Mouse (Mus musculus): ENCODE measurements at regions not wholly inside any gene's neighbourhood (a gene's known extent, or its start where the extent isn't known, plus 50 kb on each side); places are given as distances from the start of the nearest gene placed in this dataset.

GRCm38 (mm10) chr9:84258488-84258887 is 333.5 kb downstream of the Bckdhb start:
- Histone ChIP-seq H3K4me3 (replicated peaks) (no peak overlapping the region), H3K27me3 (no peaks in the 10 kb centered on the region), H3K9ac (replicated peaks) (no peak overlapping the region), H3K36me3 (no peaks in the 10 kb centered on the region), H3K9me3 (no peaks in the 10 kb centered on the region), H3K27ac (no peak overlapping the region), H3K4me1 (replicated peaks) (peaks cover 5% of the 10 kb centered on the region), H3K4me2 (replicated peaks) (no peak overlapping the region)
- ATAC-seq: no peak
- WGBS: 91% methylated on average over 1 of the region's 1 CpGs

GRCm38 (mm10) chr9:84259751-84260150 is 334.8 kb downstream of the Bckdhb start:
- Histone ChIP-seq H3K4me1 (replicated peaks) (no peaks in the 10 kb centered on the region), H3K36me3 (no peaks in the 10 kb centered on the region), H3K4me3 (replicated peaks) (no peak overlapping the region), H3K9me3 (no peaks in the 10 kb centered on the region), H3K27ac (no peak overlapping the region), H3K9ac (replicated peaks) (no peak overlapping the region), H3K4me2 (replicated peaks) (no peak overlapping the region), H3K27me3 (no peaks in the 10 kb centered on the region)
- ATAC-seq: no peak

- Histone ChIP-seq H3K4me3 (replicated peaks) (no peak overlapping the region), H3K36me3 (no peaks in the 10 kb centered on the region), H3K27ac (no peak overlapping the region), H3K4me1 (replicated peaks) (no peaks in the 10 kb centered on the region), H3K9ac (replicated peaks) (no peak overlapping the region), H3K4me2 (replicated peaks) (no peak overlapping the region), H3K9me3 (no peaks in the 10 kb centered on the region), H3K27me3 (no peaks in the 10 kb centered on the region)
- WGBS: 87% methylated on average over 5 of the region's 5 CpGs
- ATAC-seq: no peak
Measured at GRCm38 (mm10) chr9:84262151-84262550, 337.2 kb downstream of the Bckdhb start.

GRCm38 (mm10) chr9:84266974-84267373 is 342.0 kb downstream of the Bckdhb start:
- 78% methylated on average over 7 of the region's 7 CpGs for WGBS

GRCm38 (mm10) chr9:84274608-84275007 is 349.7 kb downstream of the Bckdhb start:
- WGBS: 14% methylated on average over 3 of the region's 3 CpGs
- no peak overlapping the region for H3K4me2 ChIP-seq (replicated peaks)
- no peak; the same call in 1 of the 2 replicates for ATAC-seq

More at GRCm38 (mm10) chr9:84266974-84267373, 342.0 kb downstream of the Bckdhb start:
- ATAC-seq: no peak
- no peaks in the 10 kb centered on the region for H3K4me1 ChIP-seq (replicated peaks)
- H3K9ac ChIP-seq (replicated peaks): no peak overlapping the region
- no peak overlapping the region for H3K27ac ChIP-seq
- no peaks in the 10 kb centered on the region for H3K9me3 ChIP-seq
- no peak overlapping the region for H3K4me2 ChIP-seq (replicated peaks)
- no peaks in the 10 kb centered on the region for H3K36me3 ChIP-seq
- H3K4me3 ChIP-seq (replicated peaks): no peak overlapping the region
- no peaks in the 10 kb centered on the region for H3K27me3 ChIP-seq

GRCm38 (mm10) chr9:84278295-84278694 is 353.4 kb downstream of the Bckdhb start:
- Histone ChIP-seq H3K36me3 (no peaks in the 10 kb centered on the region), H3K27ac (no peak overlapping the region), H3K4me1 (replicated peaks) (peaks cover 16% of the 10 kb centered on the region), H3K9me3 (0 out of 2 replicates have a peak, but pooled peaks cover 3% of the 10 kb centered on the region), H3K4me3 (replicated peaks) (no peak overlapping the region), H3K9ac (replicated peaks) (no peak overlapping the region), H3K27me3 (no peaks in the 10 kb centered on the region), H3K4me2 (replicated peaks) (no peak overlapping the region)
- no peak for ATAC-seq
- WGBS: 58% methylated on average over 4 of the region's 4 CpGs

More at GRCm38 (mm10) chr9:84274608-84275007, 349.7 kb downstream of the Bckdhb start:
- Histone ChIP-seq H3K4me3 (replicated peaks) (no peak overlapping the region), H3K4me1 (replicated peaks) (peaks cover 16% of the 10 kb centered on the region; the same call in 1 of the 2 replicates), H3K36me3 (no peaks in the 10 kb centered on the region), H3K9me3 (no peaks in the 10 kb centered on the region), H3K27me3 (no peaks in the 10 kb centered on the region), H3K9ac (replicated peaks) (no peak overlapping the region), H3K27ac (no peak overlapping the region)

GRCm38 (mm10) chr9:84278731-84279130 is 353.8 kb downstream of the Bckdhb start:
- H3K4me3 ChIP-seq (replicated peaks): no peak overlapping the region
- H3K9ac ChIP-seq (replicated peaks): no peak overlapping the region
- 0% methylated on average over 1 of the region's 1 CpGs for WGBS
- H3K9me3 ChIP-seq: 0 out of 2 replicates have a peak, but pooled peaks cover 3% of the 10 kb centered on the region
- no peaks in the 10 kb centered on the region for H3K27me3 ChIP-seq
- H3K27ac ChIP-seq: no peak overlapping the region
- ATAC-seq: peak; percentile 55
- no peaks in the 10 kb centered on the region for H3K36me3 ChIP-seq
- H3K4me2 ChIP-seq (replicated peaks): no peak overlapping the region
- H3K4me1 ChIP-seq (replicated peaks): peaks cover 16% of the 10 kb centered on the region

- H3K4me3 ChIP-seq (replicated peaks): no peak overlapping the region
- WGBS: 98% methylated on average over 4 of the region's 4 CpGs
- no peak for ATAC-seq
- no peaks in the 10 kb centered on the region for H3K27me3 ChIP-seq
- H3K4me2 ChIP-seq (replicated peaks): no peak overlapping the region
- 0 out of 2 replicates have a peak, but pooled peaks cover 3% of the 10 kb centered on the region for H3K9me3 ChIP-seq
- H3K36me3 ChIP-seq: no peaks in the 10 kb centered on the region
- no peak overlapping the region for H3K9ac ChIP-seq (replicated peaks)
- peaks cover 17% of the 10 kb centered on the region for H3K4me1 ChIP-seq (replicated peaks)
- H3K27ac ChIP-seq: no peak overlapping the region
Measured at GRCm38 (mm10) chr9:84280898-84281297, 356.0 kb downstream of the Bckdhb start.

- no peak overlapping the region for H3K27ac ChIP-seq
- peak; percentile 49; the same call in 1 of the 2 replicates for ATAC-seq
- no peak overlapping the region for H3K9ac ChIP-seq (replicated peaks)
- no peaks in the 10 kb centered on the region for H3K27me3 ChIP-seq
- H3K4me2 ChIP-seq (replicated peaks): no peak overlapping the region
- 65% methylated on average over 3 of the region's 3 CpGs for WGBS
- 0 out of 2 replicates have a peak, but pooled peaks cover 3% of the 10 kb centered on the region for H3K9me3 ChIP-seq
- H3K36me3 ChIP-seq: no peaks in the 10 kb centered on the region
- H3K4me1 ChIP-seq (replicated peaks): peaks cover 22% of the 10 kb centered on the region
- H3K4me3 ChIP-seq (replicated peaks): no peak overlapping the region
Measured at GRCm38 (mm10) chr9:84281610-84282009, 356.7 kb downstream of the Bckdhb start.

GRCm38 (mm10) chr9:84283296-84283695 is 358.4 kb downstream of the Bckdhb start:
- Histone ChIP-seq H3K9me3 (0 out of 2 replicates have a peak, but pooled peaks cover 3% of the 10 kb centered on the region), H3K27me3 (no peaks in the 10 kb centered on the region), H3K36me3 (no peaks in the 10 kb centered on the region), H3K9ac (replicated peaks) (no peak overlapping the region), H3K4me1 (replicated peaks) (peaks cover 20% of the 10 kb centered on the region), H3K27ac (no peak overlapping the region), H3K4me3 (replicated peaks) (no peak overlapping the region), H3K4me2 (replicated peaks) (no peak overlapping the region)
- 84% methylated on average over 6 of the region's 6 CpGs for WGBS
- no peak for ATAC-seq

GRCm38 (mm10) chr9:84285604-84286003 is 360.7 kb downstream of the Bckdhb start:
- Histone ChIP-seq H3K9ac (replicated peaks) (no peak overlapping the region), H3K9me3 (0 out of 2 replicates have a peak, but pooled peaks cover 3% of the 10 kb centered on the region), H3K4me1 (replicated peaks) (peaks cover 11% of the 10 kb centered on the region), H3K27me3 (no peaks in the 10 kb centered on the region), H3K4me3 (replicated peaks) (no peak overlapping the region), H3K36me3 (no peaks in the 10 kb centered on the region), H3K4me2 (replicated peaks) (no peak overlapping the region), H3K27ac (no peak overlapping the region)
- peak; percentile 66 for ATAC-seq
- 32% methylated on average over 4 of the region's 4 CpGs for WGBS

GRCm38 (mm10) chr9:84295891-84296290 is 370.9 kb downstream of the Bckdhb start:
- Histone ChIP-seq H3K27ac (no peak overlapping the region), H3K9ac (replicated peaks) (no peak overlapping the region), H3K27me3 (no peaks in the 10 kb centered on the region), H3K4me2 (replicated peaks) (no peak overlapping the region), H3K4me1 (replicated peaks) (no peaks in the 10 kb centered on the region), H3K9me3 (no peaks in the 10 kb centered on the region), H3K36me3 (no peaks in the 10 kb centered on the region), H3K4me3 (replicated peaks) (no peak overlapping the region)
- ATAC-seq: no peak
- 17% methylated on average over 1 of the region's 1 CpGs for WGBS

- no peaks in the 10 kb centered on the region for H3K9me3 ChIP-seq
- no peaks in the 10 kb centered on the region for H3K27me3 ChIP-seq
- no peak overlapping the region for H3K4me3 ChIP-seq (replicated peaks)
- no peak for ATAC-seq
- H3K27ac ChIP-seq: no peak overlapping the region
- no peak overlapping the region for H3K4me2 ChIP-seq (replicated peaks)
- no peaks in the 10 kb centered on the region for H3K36me3 ChIP-seq
- no peak overlapping the region for H3K9ac ChIP-seq (replicated peaks)
- H3K4me1 ChIP-seq (replicated peaks): no peaks in the 10 kb centered on the region
- WGBS: 87% methylated on average over 3 of the region's 3 CpGs
Measured at GRCm38 (mm10) chr9:84296456-84296855, 371.5 kb downstream of the Bckdhb start.

Measured in midbrain, embryonic 13.5 days (tissue).